Mouse (Mus musculus) kidney, embryonic 15.5 days (tissue): Measurements from ENCODE around the gene Pnpla2. TPM values are rescaled to one million over a fixed set of nuclear protein-coding genes. Genes with fewer than 3 reads are reported as not detected.

Experiments used
- ATAC-seq: fragments of 200-750 bp; cut with Nextera tagmentation; replicated peaks from 2 replicates; pipeline ENCODE4 v1.8.0; 2017; ENCODE audit warnings: moderate TSS enrichment; ENCODE audit not compliant: low FRiP score
- H3K27ac ChIP-seq: fragments of 300-500 bp; sonication (generic); 2 replicates; pipeline ENCODE4 v1.5.1; 2015; ENCODE audit warnings: mild to moderate bottlenecking, inconsistent platforms
- H3K27me3 ChIP-seq: fragments of 300-500 bp; sonication (generic); 2 replicates; pipeline ENCODE4 v1.6.1; 2015; ENCODE audit warnings: inconsistent platforms
- H3K36me3 ChIP-seq: fragments of 300-500 bp; sonication (generic); 2 replicates; pipeline ENCODE4 v1.6.1; 2015; ENCODE audit warnings: inconsistent platforms
- H3K4me1 ChIP-seq: fragments of 300-500 bp; sonication (generic); 2 replicates; pipeline ENCODE4 v1.6.1; 2015; ENCODE audit warnings: inconsistent platforms
- H3K4me2 ChIP-seq: fragments of 300-500 bp; sonication (generic); 2 replicates; pipeline ENCODE4 v1.6.1; 2015; ENCODE audit warnings: moderate library complexity, mild to moderate bottlenecking, inconsistent platforms
- H3K4me3 ChIP-seq: fragments of 300-500 bp; sonication (generic); replicated peaks from 2 replicates; pipeline ENCODE4 v1.5.1; 2015; ENCODE audit warnings: mild to moderate bottlenecking, inconsistent platforms
- H3K9ac ChIP-seq: fragments of 300-500 bp; sonication (generic); 2 replicates; pipeline ENCODE4 v1.6.1; 2015; ENCODE audit warnings: mild to moderate bottlenecking, inconsistent platforms
- H3K9me3 ChIP-seq: fragments of 300-500 bp; sonication (generic); replicated peaks from 2 replicates; pipeline ENCODE4 v1.6.1; 2016; ENCODE audit warnings: inconsistent platforms
- WGBS: fragments of 180-500 bp; shearing (Covaris S2); methylation state at CpG from one replicate; pipeline ENCODE4 v1.1.7; 2015; ENCODE audit warnings: mixed read lengths; 5-methylcytosine and 5-hydroxymethylcytosine counted together
- polyA plus RNA-seq: library from polyadenylated mRNA; unstranded; fragments of >200 nt; fragmentation: Nextera tagmentation; extraction: Ambion mirVana; gene quantifications from 2 replicates; pipeline ENCODE4 v1.2.1, GENCODE M21; 2015

Pnpla2 gene
- polyA plus RNA-seq, 1 experiment from 2014 or later: 41.7 TPM

GRCm38 (mm10) chr7:141501820-141502555, 47.0 kb downstream of the Pnpla2 start:
- 83% methylated on average over 7 of the region's 7 CpGs for WGBS
- H3K36me3 ChIP-seq: peaks cover 15% of the 10 kb centered on the region
- no peak overlapping the region for H3K4me3 ChIP-seq
- ATAC-seq: no peak
- H3K4me1 ChIP-seq: no peaks in the 10 kb centered on the region
- no peaks in the 10 kb centered on the region for H3K9me3 ChIP-seq
- H3K9ac ChIP-seq: no peak overlapping the region
- H3K27me3 ChIP-seq: no peaks in the 10 kb centered on the region
- H3K4me2 ChIP-seq: no peak overlapping the region
- H3K27ac ChIP-seq: no peak overlapping the region

- Histone ChIP-seq H3K27ac (no peak overlapping the region), H3K4me3 (no peak overlapping the region), H3K4me1 (no peaks in the 10 kb centered on the region), H3K36me3 (peaks cover 15% of the 10 kb centered on the region), H3K27me3 (no peaks in the 10 kb centered on the region), H3K9ac (no peak overlapping the region), H3K4me2 (no peak overlapping the region), H3K9me3 (no peaks in the 10 kb centered on the region)
- 92% methylated on average over 5 of the region's 5 CpGs for WGBS
- no peak for ATAC-seq
Measured at GRCm38 (mm10) chr7:141502556-141502905, 47.5 kb downstream of the Pnpla2 start.

GRCm38 (mm10) chr7:141506278-141506677, 51.3 kb downstream of the Pnpla2 start:
- Histone ChIP-seq H3K9ac (no peak overlapping the region), H3K27ac (no peak overlapping the region), H3K4me2 (no peak overlapping the region), H3K36me3 (peaks cover 14% of the 10 kb centered on the region; the same call in 1 of the 2 replicates), H3K4me1 (no peaks in the 10 kb centered on the region), H3K27me3 (no peaks in the 10 kb centered on the region), H3K4me3 (no peak overlapping the region), H3K9me3 (no peaks in the 10 kb centered on the region)
- 84% methylated on average over 2 of the region's 2 CpGs for WGBS
- ATAC-seq: no peak

- Histone ChIP-seq H3K36me3 (peaks cover 18% of the 10 kb centered on the region; the same call in 1 of the 2 replicates), H3K27ac (no peak overlapping the region), H3K4me3 (no peak overlapping the region), H3K9ac (no peak overlapping the region), H3K4me2 (no peak overlapping the region), H3K9me3 (no peaks in the 10 kb centered on the region), H3K4me1 (no peaks in the 10 kb centered on the region), H3K27me3 (no peaks in the 10 kb centered on the region)
- ATAC-seq: peak; percentile 58; the same call in 1 of the 2 replicates
Measured at GRCm38 (mm10) chr7:141508160-141508559, 53.2 kb downstream of the Pnpla2 start.

GRCm38 (mm10) chr7:141510196-141510595, 55.2 kb downstream of the Pnpla2 start:
- Histone ChIP-seq H3K4me2 (no peak overlapping the region), H3K27ac (no peak overlapping the region), H3K27me3 (no peaks in the 10 kb centered on the region), H3K4me3 (no peak overlapping the region), H3K36me3 (peaks cover 22% of the 10 kb centered on the region), H3K4me1 (no peaks in the 10 kb centered on the region), H3K9me3 (no peaks in the 10 kb centered on the region), H3K9ac (no peak overlapping the region)
- ATAC-seq: no peak
- 90% methylated on average over 5 of the region's 5 CpGs for WGBS

Other genes starting within 250 kb of the Pnpla2 start
- gene Lmntd2, start 241.1 kb upstream of the Pnpla2 start, polyA plus RNA-seq: 3.4 and 3.5 TPM in 2 replicates
- gene Rassf7, start 239.3 kb upstream of the Pnpla2 start, polyA plus RNA-seq: 57.5 and 66.9 TPM in 2 replicates
- gene Phrf1, start 226.4 kb upstream of the Pnpla2 start, polyA plus RNA-seq: 73.1 and 78.3 TPM in 2 replicates
- 3.5 and 3.8 TPM in 2 replicates for gene Irf7, start 188.7 kb upstream of the Pnpla2 start, polyA plus RNA-seq
- 8.2 and 8.6 TPM in 2 replicates for gene Cdhr5, start 178.4 kb upstream of the Pnpla2 start, polyA plus RNA-seq
- 41.1 and 43.5 TPM in 2 replicates for gene Sct, start 176.1 kb upstream of the Pnpla2 start, polyA plus RNA-seq
- 1.4 and 1.8 TPM in 2 replicates for gene Drd4, start 163.2 kb upstream of the Pnpla2 start, polyA plus RNA-seq
- gene Deaf1, start 127.5 kb upstream of the Pnpla2 start, polyA plus RNA-seq: 68.2 and 81.1 TPM in 2 replicates
- gene Tmem80, start 127.5 kb upstream of the Pnpla2 start, polyA plus RNA-seq: 52.8 and 54.4 TPM in 2 replicates
- 33.1 and 39.6 TPM in 2 replicates for gene Eps8l2, start 116.3 kb upstream of the Pnpla2 start, polyA plus RNA-seq
- 340 and 353 TPM in 2 replicates for gene Taldo1, start 63.0 kb upstream of the Pnpla2 start, polyA plus RNA-seq
- gene Gatd1, start 41.1 kb upstream of the Pnpla2 start, polyA plus RNA-seq: 61.5 and 61.8 TPM in 2 replicates
- gene Cend1, start 25.7 kb upstream of the Pnpla2 start, polyA plus RNA-seq: 2.6 and 3.4 TPM in 2 replicates
- gene Slc25a22, start 17.3 kb upstream of the Pnpla2 start, polyA plus RNA-seq: 27.6 and 34.0 TPM in 2 replicates
- gene Pidd1, start 11.2 kb upstream of the Pnpla2 start, polyA plus RNA-seq: 10.5 and 12.6 TPM in 2 replicates
- 1,339 and 1,510 TPM in 2 replicates for gene Rplp2, start 7.8 kb upstream of the Pnpla2 start, polyA plus RNA-seq
- 19.3 and 22.0 TPM in 2 replicates for gene Cracr2b, start 5.9 kb downstream of the Pnpla2 start, polyA plus RNA-seq
- 30.9 and 34.8 TPM in 2 replicates for gene Cd151, start 12.2 kb downstream of the Pnpla2 start, polyA plus RNA-seq
- gene Polr2l, start 19.9 kb downstream of the Pnpla2 start, polyA plus RNA-seq: 78.7 and 81.5 TPM in 2 replicates
- gene Tspan4, start 20.0 kb downstream of the Pnpla2 start, polyA plus RNA-seq: 91.6 and 93.4 TPM in 2 replicates
- gene Chid1, start 84.7 kb downstream of the Pnpla2 start, polyA plus RNA-seq: 39.7 and 45.0 TPM in 2 replicates
- 77.9 and 87.8 TPM in 2 replicates for gene Ap2a2, start 107.0 kb downstream of the Pnpla2 start, polyA plus RNA-seq
- 0.23 TPM in 2 replicates for gene Muc6, start 200.1 kb downstream of the Pnpla2 start, polyA plus RNA-seq
- gene Muc2, start 235.1 kb downstream of the Pnpla2 start, polyA plus RNA-seq: 0.40 and 1.9 TPM in 2 replicates